Mouse (Mus musculus): ENCODE results near the gene Pak4. TPM values are rescaled to one million over a fixed set of nuclear protein-coding genes. Genes with fewer than 3 reads are reported as not detected.
"Not testable (repeated sequence)": the region's sequence is repeated elsewhere in the genome, so short reads cannot be mapped to it uniquely, and the experiment has no call there.

Gene Pak4
- total and polyA plus RNA-seq, 3 experiments, result 9.3 to 26.6 TPM; not detected in 1

DNA sequence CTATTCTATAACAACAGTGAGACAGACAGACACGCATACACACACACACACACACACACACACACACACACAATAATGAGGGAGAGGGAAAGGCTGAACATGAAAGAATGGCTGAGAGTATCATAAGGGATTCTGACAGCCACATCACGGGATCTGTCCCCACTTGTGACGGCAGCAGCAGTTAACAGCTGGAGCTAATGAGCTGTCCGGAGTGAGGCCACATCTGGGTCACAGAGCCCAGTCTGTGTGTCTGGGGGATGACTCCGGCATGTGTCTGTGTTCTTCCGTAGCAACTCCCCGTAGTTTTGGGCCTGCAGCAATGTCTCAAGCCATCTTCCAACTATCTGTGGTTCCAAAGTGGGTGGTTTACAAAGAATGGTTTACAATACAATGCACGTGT, 66.0 kb downstream of the Pak4 start:
- no peak for TF ChIP-seq MXI1 (IDR thresholded peaks at IDR 0.05; ENCODE audit: low read depth, low read length)
- TF ChIP-seq POLR2AphosphoS2 (IDR thresholded peaks at IDR 0.05; ENCODE audit: low read length), result no peak
- TF ChIP-seq BHLHE40 (IDR thresholded peaks at IDR 0.05; ENCODE audit: borderline replicate concordance, low read depth, low read length), result no peak
- no peak for TF ChIP-seq CHD1 (IDR thresholded peaks at IDR 0.05; ENCODE audit: low read depth, low read length)
- TF ChIP-seq MAFK (IDR thresholded peaks at IDR 0.05; ENCODE audit: borderline replicate concordance, low read depth, low read length), result no peak
- TF ChIP-seq RCOR1 (IDR thresholded peaks at IDR 0.05; ENCODE audit: low read depth, low read length), result no peak
- TF ChIP-seq MAZ (IDR thresholded peaks at IDR 0.05; ENCODE audit: low read depth, low read length), result no peak
- no peak for TF ChIP-seq GABPA (IDR thresholded peaks at IDR 0.05; ENCODE audit: low read depth, low read length)
- no peak overlapping the region for H3K27ac ChIP-seq (ENCODE audit: control insufficient read depth, low read depth, low read length)
- H3K9me3 ChIP-seq (replicated peaks; ENCODE audit: insufficient read depth, low read length), result no peaks in the 10 kb centered on the region
- no peaks in the 10 kb centered on the region; a peak in 1 of 4 replicates for H3K27me3 ChIP-seq (ENCODE audit: control insufficient read depth in 1 of 2, insufficient read depth in 2 of 2, low read length in 2 of 2)
- DNase-seq (ENCODE audit: low read depth, low spot score), result no peak
- H3K9ac ChIP-seq (ENCODE audit: control insufficient read depth, low read depth, low read length, poor library complexity, severe bottlenecking), result no peak overlapping the region
- no peaks in the 10 kb centered on the region for H3K79me2 ChIP-seq (ENCODE audit: control insufficient read depth, insufficient read depth, low read length, poor library complexity)
- H3K4me3 ChIP-seq (ENCODE audit: control insufficient read depth in 1 of 2, insufficient read depth in 1 of 2, low read depth in 2 of 2, low read length in 2 of 2), result no peak overlapping the region
- H3K4me1 ChIP-seq (ENCODE audit: control insufficient read depth in 1 of 2, insufficient read depth in 2 of 2, low read length in 2 of 2), result 0 out of 4 replicates have a peak, but pooled peaks cover 0 to 5% of the 10 kb centered on the region in 2 experiments
- H3K36me3 ChIP-seq (ENCODE audit: control insufficient read depth in 1 of 2, insufficient read depth in 2 of 2, low read length in 2 of 2), result no peaks in the 10 kb centered on the region

DNA sequence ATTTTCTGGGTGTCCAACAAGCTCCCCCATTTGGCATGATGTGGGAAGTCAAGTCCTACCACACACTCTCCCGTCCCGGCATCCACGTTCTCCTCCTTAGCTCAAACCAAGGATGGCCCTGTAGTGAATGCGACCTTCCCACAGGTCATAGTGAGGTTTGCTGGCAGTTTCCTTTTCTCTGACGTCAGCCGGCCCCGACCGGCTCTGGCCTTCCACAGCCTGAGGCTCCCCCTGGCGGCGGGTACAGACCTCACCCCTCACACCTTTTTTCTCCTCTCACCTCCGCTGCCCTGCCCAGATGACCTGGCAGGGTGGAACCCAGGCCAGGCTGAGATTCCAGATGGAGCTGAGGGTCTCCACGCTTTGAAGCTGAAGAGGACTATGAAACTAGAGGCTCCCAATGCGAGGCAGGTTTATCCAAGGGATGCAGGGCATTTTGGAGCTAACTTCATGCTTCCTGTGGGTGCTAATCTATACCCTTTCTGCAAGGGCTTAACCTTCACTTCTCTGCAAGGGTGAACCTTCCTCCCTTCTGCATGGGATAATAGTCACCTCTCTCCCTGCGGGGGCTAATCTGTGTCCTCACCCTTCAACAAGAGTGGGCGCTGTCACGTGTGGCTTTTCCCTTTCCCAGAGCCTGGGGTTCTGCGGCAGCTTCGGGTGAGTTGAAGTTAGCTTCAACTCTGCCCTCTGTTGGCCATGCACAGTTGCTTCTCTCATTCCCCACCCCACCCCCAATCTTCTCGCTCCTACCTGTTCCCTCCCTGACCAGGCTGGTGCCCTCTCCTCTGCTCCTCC, 69.9 kb downstream of the Pak4 start:
- TF ChIP-seq SMC3 (IDR thresholded peaks at IDR 0.05; ENCODE audit: low read depth, low read length) (peak; percentile 93), USF1 (IDR thresholded peaks at IDR 0.05; ENCODE audit: low read depth, low read length) (0 out of 2 replicates have a peak, but pooled peaks have one; percentile 20), RAD21 (IDR thresholded peaks at IDR 0.05; ENCODE audit: low read depth, low read length) (peak; percentile 75), BHLHE40 (IDR thresholded peaks at IDR 0.05; ENCODE audit: borderline replicate concordance, low read depth, low read length) (no peak), TAL1 (IDR thresholded peaks at IDR 0.05; ENCODE audit: low read length) (no peak), CTCF (IDR thresholded peaks at IDR 0.05 in 2 of 3, conservative IDR thresholded peaks at IDR 0.05 in 1 of 3; ENCODE audit: control insufficient read depth in 1 of 3, insufficient read depth in 1 of 3, low read depth in 2 of 3, low read length in 3 of 3, poor library complexity in 1 of 3, severe bottlenecking in 1 of 3) (peak; percentile 75 to 98 (median 92)), ZC3H11A (IDR thresholded peaks at IDR 0.05; ENCODE audit: low read depth, low read length) (peak; percentile 63; the same call in 1 of the 2 replicates)
- Histone ChIP-seq H3K79me2 (ENCODE audit: control insufficient read depth, insufficient read depth, low read length, poor library complexity) (no peaks in the 10 kb centered on the region), H3K27me3 (ENCODE audit: control insufficient read depth in 1 of 2, insufficient read depth in 2 of 2, low read length in 2 of 2) (no peaks in the 10 kb centered on the region), H3K36me3 (ENCODE audit: control insufficient read depth in 1 of 2, insufficient read depth in 2 of 2, low read length in 2 of 2) (no peaks in the 10 kb centered on the region), H3K27ac (ENCODE audit: control insufficient read depth, low read depth, low read length) (no peak overlapping the region), H3K4me3 (ENCODE audit: control insufficient read depth in 1 of 2, insufficient read depth in 1 of 2, low read depth in 2 of 2, low read length in 2 of 2) (peak overlapping the region; percentile 21 to 35; a peak in 2 of 4 replicates), H3K9me3 (replicated peaks; ENCODE audit: insufficient read depth, low read length) (no peaks in the 10 kb centered on the region), H3K9ac (ENCODE audit: control insufficient read depth, low read depth, low read length, poor library complexity, severe bottlenecking) (no peak overlapping the region; the same call in 1 of the 2 replicates), H3K4me1 (ENCODE audit: control insufficient read depth in 1 of 2, insufficient read depth in 2 of 2, low read length in 2 of 2) (0 out of 4 replicates have a peak, but pooled peaks cover 0 to 5% of the 10 kb centered on the region in 2 experiments)
- DNase-seq (ENCODE audit: low read depth, low spot score), result peak; percentile 81

DNA sequence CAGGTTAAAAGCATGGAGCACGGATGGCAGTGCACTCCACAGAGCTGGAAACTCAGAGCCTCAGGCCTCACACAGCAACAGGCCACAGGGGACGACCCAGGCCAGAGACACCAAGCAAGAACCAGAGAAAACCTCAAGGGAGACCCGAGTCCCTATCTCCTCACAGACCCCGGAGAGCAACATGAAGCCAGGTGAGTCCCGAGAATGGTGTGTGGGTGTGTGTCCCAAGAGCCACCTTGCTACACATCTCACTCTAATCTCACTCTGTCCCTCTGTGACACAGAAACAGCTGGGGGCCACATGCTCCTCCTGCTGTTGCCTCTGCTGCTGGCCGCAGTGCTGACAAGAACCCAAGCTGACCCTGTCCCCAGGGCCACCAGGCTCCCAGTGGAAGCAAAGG, 75.4 kb downstream of the Pak4 start, which contains the start of gene Ifnl3:
Ifnl3 (plus strand) TSS at position 301 of the 400 bp plus-strand sequence.
- not testable (repeated sequence) for H3K9me3 ChIP-seq (replicated peaks; ENCODE audit: insufficient read depth, low read length); H3K36me3 ChIP-seq (ENCODE audit: control insufficient read depth in 1 of 2, insufficient read depth in 2 of 2, low read length in 2 of 2); H3K9ac ChIP-seq (ENCODE audit: control insufficient read depth, low read depth, low read length, poor library complexity, severe bottlenecking); H3K4me3 ChIP-seq (ENCODE audit: control insufficient read depth in 1 of 2, insufficient read depth in 1 of 2, low read depth in 2 of 2, low read length in 2 of 2); H3K4me1 ChIP-seq (ENCODE audit: control insufficient read depth in 1 of 2, insufficient read depth in 2 of 2, low read length in 2 of 2); DNase-seq (ENCODE audit: low read depth, low spot score); H3K27me3 ChIP-seq (ENCODE audit: control insufficient read depth in 1 of 2, insufficient read depth in 2 of 2, low read length in 2 of 2); H3K79me2 ChIP-seq (ENCODE audit: control insufficient read depth, insufficient read depth, low read length, poor library complexity); H3K27ac ChIP-seq (ENCODE audit: control insufficient read depth, low read depth, low read length)
